Mouse (Mus musculus): ENCODE measurements around the gene Gm11037.
"Not testable (repeated sequence)": the region's sequence is repeated elsewhere in the genome, so short reads cannot be mapped to it uniquely, and the experiment has no call there.

Gm11037 gene

GRCm38 (mm10) chr2:131132930-131133547, at the start of gene Gm11037:
Gene Gm11037, plus strand, starts transcription at chr2:131133497.
- DNase-seq (ENCODE audit: low spot score): no peak

- DNase-seq (ENCODE audit: low spot score): no peak
Measured at GRCm38 (mm10) chr2:131084206-131084605, 49.1 kb upstream of the Gm11037 start.

- DNase-seq (ENCODE audit: low spot score): no peak
Measured at GRCm38 (mm10) chr2:131086667-131087390, 46.5 kb upstream of the Gm11037 start, which contains the start of gene Siglec1. Gene Siglec1, minus strand, starts transcription at chr2:131086765.

- no peak for DNase-seq (ENCODE audit: low spot score)
Measured at GRCm38 (mm10) chr2:131088581-131088980, 44.7 kb upstream of the Gm11037 start.

- DNase-seq (ENCODE audit: low spot score): no peak
Measured at GRCm38 (mm10) chr2:131089634-131090033, 43.7 kb upstream of the Gm11037 start.

GRCm38 (mm10) chr2:131090852-131091251, 42.4 kb upstream of the Gm11037 start:
- DNase-seq (ENCODE audit: low spot score): no peak

GRCm38 (mm10) chr2:131093577-131093976, 39.7 kb upstream of the Gm11037 start:
- no peak for DNase-seq (ENCODE audit: low spot score)

- DNase-seq (ENCODE audit: low spot score): peak; percentile 74
Measured at GRCm38 (mm10) chr2:131094823-131095222, 38.5 kb upstream of the Gm11037 start.

GRCm38 (mm10) chr2:131096101-131096795, 37.0 kb upstream of the Gm11037 start:
- DNase-seq (ENCODE audit: low spot score): no peak

- DNase-seq (ENCODE audit: low spot score): no peak
Measured at GRCm38 (mm10) chr2:131097087-131097486, 36.2 kb upstream of the Gm11037 start.

- DNase-seq (ENCODE audit: low spot score): no peak
Measured at GRCm38 (mm10) chr2:131101530-131101929, 31.8 kb upstream of the Gm11037 start.

- DNase-seq (ENCODE audit: low spot score): no peak
Measured at GRCm38 (mm10) chr2:131104021-131104420, 29.3 kb upstream of the Gm11037 start.

GRCm38 (mm10) chr2:131105061-131105460, 28.2 kb upstream of the Gm11037 start:
- DNase-seq (ENCODE audit: low spot score): not testable (repeated sequence)

- no peak for DNase-seq (ENCODE audit: low spot score)
Measured at GRCm38 (mm10) chr2:131105989-131106388, 27.3 kb upstream of the Gm11037 start.

GRCm38 (mm10) chr2:131118968-131119574, 14.2 kb upstream of the Gm11037 start:
- no peak for DNase-seq (ENCODE audit: low spot score)

GRCm38 (mm10) chr2:131124166-131124565, 9.1 kb upstream of the Gm11037 start:
- no peak for DNase-seq (ENCODE audit: low spot score)

GRCm38 (mm10) chr2:131125157-131125963, 7.9 kb upstream of the Gm11037 start:
- DNase-seq (ENCODE audit: low spot score): no peak

GRCm38 (mm10) chr2:131125964-131126815, 7.1 kb upstream of the Gm11037 start:
- no peak for DNase-seq (ENCODE audit: low spot score)

- no peak for DNase-seq (ENCODE audit: low spot score)
Measured at GRCm38 (mm10) chr2:131127161-131127730, 6.1 kb upstream of the Gm11037 start, which contains the start of gene Hspa12b. Gene Hspa12b, plus strand, starts transcription at chr2:131127280.

GRCm38 (mm10) chr2:131128211-131128610, 5.1 kb upstream of the Gm11037 start:
- DNase-seq (ENCODE audit: low spot score): no peak
